Mouse (Mus musculus): Measurements from ENCODE around the gene AY761185. TPM values are rescaled to one million over a fixed set of nuclear protein-coding genes. Genes with fewer than 3 reads are reported as not detected.
"Not testable (repeated sequence)": the region's sequence is repeated elsewhere in the genome, so short reads cannot be mapped to it uniquely, and the experiment has no call there.

AY761185 gene
- total RNA-seq (2021), result not detected

- intact Hi-C loops (cut with DNase I), result loop anchor here (5.0 kb wide), 1 partner anchor 73 kb away; no protein-coding TSS in a partner anchor
- DNase-seq, result no peak
Measured at GRCm38 (mm10) chr8:20944610-20945009, at the start of gene AY761185. Gene AY761185 (minus strand): TSS chr8:20944710.

GRCm38 (mm10) chr8:20994042-20994441, 49.5 kb upstream of the AY761185 start:
- DNase-seq; intact Hi-C loops (cut with DNase I): not testable (repeated sequence)

- intact Hi-C loops (cut with DNase I), result no loop called here
- no peak for DNase-seq
Measured at GRCm38 (mm10) chr8:20979846-20980245, 35.3 kb upstream of the AY761185 start.

GRCm38 (mm10) chr8:20964531-20964930, 20.0 kb upstream of the AY761185 start:
- intact Hi-C loops (cut with DNase I), result no loop called here
- no peak for DNase-seq

GRCm38 (mm10) chr8:20921971-20922370, 22.5 kb downstream of the AY761185 start, which contains the start of gene Gm6040:
Gene Gm6040 (minus strand): TSS chr8:20922071.
- intact Hi-C loops (cut with DNase I), result no loop called here
- DNase-seq, result no peak

GRCm38 (mm10) chr8:20912288-20912687, 32.2 kb downstream of the AY761185 start:
- intact Hi-C loops (cut with DNase I), result no loop called here
- no peak for DNase-seq

- intact Hi-C loops (cut with DNase I), result no loop called here
Measured at GRCm38 (mm10) chr8:20908256-20908655, 36.3 kb downstream of the AY761185 start.

GRCm38 (mm10) chr8:20907119-20907518, 37.4 kb downstream of the AY761185 start:
- DNase-seq, result no peak
- intact Hi-C loops (cut with DNase I), result no loop called here

More at GRCm38 (mm10) chr8:20908256-20908655, 36.3 kb downstream of the AY761185 start:
- no peak for DNase-seq

GRCm38 (mm10) chr8:20902527-20902926, 42.0 kb downstream of the AY761185 start, which contains the start of gene Gm15056:
Gene Gm15056 (minus strand): TSS chr8:20902627.
- DNase-seq, result no peak
- intact Hi-C loops (cut with DNase I), result no loop called here

Other genes starting within 250 kb of the AY761185 start
- not detected for gene Defb33, start 52.0 kb downstream of the AY761185 start, total RNA-seq (2021)
- not detected for gene Gm15056, start 42.1 kb downstream of the AY761185 start, total RNA-seq (2021)
- gene Gm6040, start 22.6 kb downstream of the AY761185 start, total RNA-seq (2021), result not detected
- gene Defa21, start 80.8 kb upstream of the AY761185 start, total RNA-seq (2021), result not detected
- not detected for gene Defa23, start 110.3 kb upstream of the AY761185 start, total RNA-seq (2021)
- not detected for gene Defa35, start 120.3 kb upstream of the AY761185 start, total RNA-seq (2021)
- gene Defa25, start 139.7 kb upstream of the AY761185 start, total RNA-seq (2021), result not detected
- gene Gm14851, start 151.3 kb upstream of the AY761185 start, total RNA-seq (2021), result not detected
- gene Defa30, start 189.9 kb upstream of the AY761185 start, total RNA-seq (2021), result not detected
- gene Defa22, start 217.6 kb upstream of the AY761185 start, total RNA-seq (2021), result not detected
- not detected for gene Defa31, start 246.9 kb upstream of the AY761185 start, total RNA-seq (2021)

All from heart, postnatal 10 days (tissue).